Comparison of ENCODE assay signal across 13 mouse cellular contexts in the genomic region with DNA sequence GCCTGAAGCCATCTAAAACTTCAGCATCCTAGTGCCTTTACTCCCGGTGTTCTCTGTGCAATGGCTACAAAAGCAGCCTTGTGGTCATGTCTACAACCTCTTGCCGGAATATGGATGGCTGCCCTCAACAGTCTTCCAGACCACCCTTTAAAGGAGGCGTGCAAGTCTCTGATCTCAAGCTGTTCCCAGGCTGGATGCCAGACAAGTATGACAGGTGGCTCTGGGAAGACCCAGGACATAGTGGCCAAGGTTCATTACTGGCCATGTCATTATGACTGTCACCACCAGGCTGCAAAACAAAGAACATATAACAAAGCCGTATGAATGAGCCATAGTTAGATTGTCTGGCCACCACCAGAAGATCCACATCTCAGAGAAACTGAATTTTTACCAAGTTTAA.
"Had no signal": no experiment of that assay in that cellular context is flagged by ENCODE, and none has a peak within 500 bp of the region (broad histone marks: within the 10 kb centered on the region; RNA-seq: fewer than 3 reads in every experiment).

No protein-coding gene starts in this region.

- DNase-seq: gastrocnemius, adult 2 months; gastrocnemius, postnatal 10 days; gastrocnemius, postnatal 25 days; heart, adult 2 months; heart, postnatal 14 days; heart, postnatal 36 days; kidney, adult 18-20 months; kidney, adult 8-10 months; kidney, postnatal 10 days; kidney, postnatal 25 days; kidney, postnatal 4 days; liver; liver, embryonic 13.5 days had no signal
